Mouse (Mus musculus): ENCODE measurements around the gene 4933425L06Rik. TPM values are rescaled to one million over a fixed set of nuclear protein-coding genes. Genes with fewer than 3 reads are reported as not detected.
A peak's percentile ranks its signal among the peaks of the same experiment; 100 is the strongest.

The 4933425L06Rik gene
- polyA plus RNA-seq, 1 experiment: not detected

DNA sequence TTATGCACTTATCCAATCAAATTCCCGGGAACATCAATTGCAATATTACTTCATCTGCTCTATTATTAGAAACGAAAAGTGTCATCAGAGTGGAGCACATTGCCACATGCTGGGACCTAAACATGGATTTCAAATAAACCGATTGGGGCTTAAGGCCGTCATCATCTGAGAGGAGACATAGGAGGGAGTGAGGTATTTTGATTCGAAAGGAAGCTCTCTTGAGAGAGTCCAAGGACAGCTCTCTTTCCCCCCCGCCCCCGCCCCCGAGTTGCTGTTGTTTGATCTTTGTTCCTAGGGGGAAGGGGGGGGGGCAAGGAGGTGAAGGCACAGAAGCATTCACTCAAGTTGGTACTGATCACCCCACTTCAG is 27.0 kb upstream of the 4933425L06Rik start:
- Histone ChIP-seq H3K27me3 (ENCODE audit: control insufficient read depth) (peaks cover 55% of the 10 kb centered on the region), H3K4me3 (replicated peaks) (peak overlapping the region; percentile 25)
- TF ChIP-seq TAL1 (IDR thresholded peaks at IDR 0.05; ENCODE audit: low read length) (no peak), GATA1 (IDR thresholded peaks at IDR 0.05; ENCODE audit: low read length) (no peak)

GRCm38 (mm10) chr13:105055374-105055773 is 26.5 kb upstream of the 4933425L06Rik start:
- no peaks in the 10 kb centered on the region for H3K36me3 ChIP-seq (ENCODE audit: control insufficient read depth)
- no peak overlapping the region for H3K4me3 ChIP-seq (replicated peaks)
- no peaks in the 10 kb centered on the region for H3K4me1 ChIP-seq (ENCODE audit: control insufficient read depth)
- TF ChIP-seq GATA1 (IDR thresholded peaks at IDR 0.05; ENCODE audit: low read length): no peak
- TF ChIP-seq TAL1 (IDR thresholded peaks at IDR 0.05; ENCODE audit: low read length): no peak
- H3K27me3 ChIP-seq (ENCODE audit: control insufficient read depth): peaks cover 54% of the 10 kb centered on the region
- H3K9me3 ChIP-seq (ENCODE audit: control insufficient read depth, low read length): no peaks in the 10 kb centered on the region

More for the DNA sequence above, 27.0 kb upstream of the 4933425L06Rik start:
- Histone ChIP-seq H3K36me3 (ENCODE audit: control insufficient read depth) (no peaks in the 10 kb centered on the region), H3K4me1 (ENCODE audit: control insufficient read depth) (no peaks in the 10 kb centered on the region), H3K9me3 (ENCODE audit: control insufficient read depth, low read length) (no peaks in the 10 kb centered on the region)

DNA sequence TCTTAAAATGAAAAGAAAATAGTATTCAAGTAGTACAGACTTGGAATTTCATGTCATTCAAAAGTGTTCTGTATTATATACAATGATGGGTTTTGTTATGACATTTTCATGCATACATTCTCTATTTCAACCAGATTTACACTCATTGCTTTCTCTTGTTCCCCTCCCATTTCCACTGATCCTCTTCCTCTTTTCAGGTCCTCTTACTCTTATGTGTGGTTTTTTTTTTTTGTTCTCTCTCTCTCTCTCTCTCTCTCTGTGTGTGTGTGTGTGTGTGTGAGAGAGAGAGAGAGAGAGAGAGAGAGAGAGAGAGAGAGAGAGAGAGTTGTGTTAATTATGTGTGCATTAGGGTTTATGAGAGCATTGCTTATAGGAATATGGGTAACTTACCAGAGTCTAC is 15.8 kb upstream of the 4933425L06Rik start:
- Histone ChIP-seq H3K4me1 (ENCODE audit: control insufficient read depth) (no peaks in the 10 kb centered on the region), H3K9me3 (ENCODE audit: control insufficient read depth, low read length) (no peaks in the 10 kb centered on the region), H3K4me3 (replicated peaks) (no peak overlapping the region), H3K36me3 (ENCODE audit: control insufficient read depth) (no peaks in the 10 kb centered on the region), H3K27me3 (ENCODE audit: control insufficient read depth) (no peaks in the 10 kb centered on the region)
- TF ChIP-seq TAL1 (IDR thresholded peaks at IDR 0.05; ENCODE audit: low read length) (no peak), GATA1 (IDR thresholded peaks at IDR 0.05; ENCODE audit: low read length) (no peak)

DNA sequence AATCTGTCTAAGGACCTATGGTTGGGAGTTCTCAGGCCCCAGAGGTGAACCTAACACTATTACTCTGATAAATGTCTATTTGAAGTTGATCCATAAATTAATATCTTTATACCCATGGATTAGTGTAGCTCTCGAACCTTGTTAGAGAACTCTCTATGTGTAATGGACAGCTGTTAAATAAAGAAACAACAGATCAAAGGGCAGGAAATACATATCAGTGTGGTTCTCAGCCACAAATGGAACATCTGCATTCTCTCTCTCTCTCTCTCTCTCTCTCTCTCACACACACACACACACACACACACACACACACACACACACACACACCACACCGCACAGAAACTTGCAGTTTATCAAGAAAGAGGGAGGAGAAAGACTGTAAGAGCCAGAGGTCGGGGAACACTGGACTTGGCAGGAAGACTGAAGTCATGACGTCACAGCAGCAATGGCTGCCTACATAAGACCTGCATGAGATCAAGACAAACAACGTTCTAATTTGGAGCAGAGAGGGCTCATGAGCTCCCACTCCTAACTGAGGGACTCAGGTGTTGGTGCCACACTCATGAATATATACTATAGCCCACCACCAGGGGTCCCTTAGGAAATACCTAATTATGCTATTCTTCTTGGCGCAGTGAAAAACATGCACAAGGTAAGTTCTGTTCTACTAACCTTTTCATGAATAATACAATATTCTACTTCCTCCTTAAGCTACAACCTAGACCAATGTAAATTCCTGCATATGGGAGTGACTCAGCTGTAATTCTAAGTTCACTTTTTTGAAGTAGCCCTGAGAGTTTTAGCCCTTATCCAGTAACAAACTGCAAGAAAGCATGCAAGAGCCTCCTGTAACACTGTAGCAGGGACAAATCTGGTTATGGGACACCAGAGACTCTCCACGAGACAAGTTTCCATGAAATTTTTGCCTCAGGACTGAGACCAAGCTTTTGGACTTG is 14.8 kb upstream of the 4933425L06Rik start:
- no peaks in the 10 kb centered on the region for H3K27me3 ChIP-seq (ENCODE audit: control insufficient read depth)
- H3K36me3 ChIP-seq (ENCODE audit: control insufficient read depth): no peaks in the 10 kb centered on the region
- TF ChIP-seq TAL1 (IDR thresholded peaks at IDR 0.05; ENCODE audit: low read length): no peak
- no peaks in the 10 kb centered on the region for H3K9me3 ChIP-seq (ENCODE audit: control insufficient read depth, low read length)
- H3K4me3 ChIP-seq (replicated peaks): no peak overlapping the region
- H3K4me1 ChIP-seq (ENCODE audit: control insufficient read depth): no peaks in the 10 kb centered on the region

- Histone ChIP-seq H3K36me3 (ENCODE audit: control insufficient read depth) (no peaks in the 10 kb centered on the region), H3K4me1 (ENCODE audit: control insufficient read depth) (no peaks in the 10 kb centered on the region), H3K9me3 (ENCODE audit: control insufficient read depth, low read length) (no peaks in the 10 kb centered on the region), H3K4me3 (replicated peaks) (no peak overlapping the region), H3K27me3 (ENCODE audit: control insufficient read depth) (no peaks in the 10 kb centered on the region)
- no peak for TF ChIP-seq TAL1 (IDR thresholded peaks at IDR 0.05; ENCODE audit: low read length)
- TF ChIP-seq GATA1 (IDR thresholded peaks at IDR 0.05; ENCODE audit: low read length): no peak
These were observed 7.4 kb downstream of the 4933425L06Rik start for GRCm38 (mm10) chr13:105089276-105089675.

DNA sequence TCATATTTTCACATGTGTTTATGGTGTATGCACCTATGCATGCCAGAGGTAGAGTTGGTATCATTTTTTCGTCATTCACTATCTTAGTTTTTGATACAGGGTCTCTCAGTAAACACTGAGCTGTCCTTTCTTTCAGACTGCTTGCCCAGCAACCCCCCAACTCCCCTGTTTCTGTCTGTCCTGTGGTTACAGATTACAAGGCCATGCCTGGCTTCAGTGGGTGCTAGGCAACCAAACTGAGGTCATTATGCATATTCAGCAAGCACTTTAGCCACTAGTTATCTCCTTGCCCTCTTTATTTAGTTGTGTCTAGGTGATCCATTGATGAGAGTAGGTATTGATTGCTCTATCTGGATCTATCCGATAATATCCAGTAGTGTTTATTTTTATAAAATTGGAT is 14.4 kb downstream of the 4933425L06Rik start:
- Histone ChIP-seq H3K4me1 (ENCODE audit: control insufficient read depth) (no peaks in the 10 kb centered on the region), H3K9me3 (ENCODE audit: control insufficient read depth, low read length) (no peaks in the 10 kb centered on the region), H3K36me3 (ENCODE audit: control insufficient read depth) (no peaks in the 10 kb centered on the region), H3K27me3 (ENCODE audit: control insufficient read depth) (no peaks in the 10 kb centered on the region), H3K4me3 (replicated peaks) (no peak overlapping the region)
- TF ChIP-seq GATA1 (IDR thresholded peaks at IDR 0.05; ENCODE audit: low read length) (no peak), TAL1 (IDR thresholded peaks at IDR 0.05; ENCODE audit: low read length) (no peak)

GRCm38 (mm10) chr13:105100705-105101104 is 18.8 kb downstream of the 4933425L06Rik start:
- Histone ChIP-seq H3K27me3 (ENCODE audit: control insufficient read depth) (no peaks in the 10 kb centered on the region), H3K4me3 (replicated peaks) (no peak overlapping the region), H3K4me1 (ENCODE audit: control insufficient read depth) (no peaks in the 10 kb centered on the region; the same call in 1 of the 2 replicates), H3K9me3 (ENCODE audit: control insufficient read depth, low read length) (no peaks in the 10 kb centered on the region), H3K36me3 (ENCODE audit: control insufficient read depth) (no peaks in the 10 kb centered on the region)
- TF ChIP-seq TAL1 (IDR thresholded peaks at IDR 0.05; ENCODE audit: low read length) (no peak), GATA1 (IDR thresholded peaks at IDR 0.05; ENCODE audit: low read length) (no peak)

DNA sequence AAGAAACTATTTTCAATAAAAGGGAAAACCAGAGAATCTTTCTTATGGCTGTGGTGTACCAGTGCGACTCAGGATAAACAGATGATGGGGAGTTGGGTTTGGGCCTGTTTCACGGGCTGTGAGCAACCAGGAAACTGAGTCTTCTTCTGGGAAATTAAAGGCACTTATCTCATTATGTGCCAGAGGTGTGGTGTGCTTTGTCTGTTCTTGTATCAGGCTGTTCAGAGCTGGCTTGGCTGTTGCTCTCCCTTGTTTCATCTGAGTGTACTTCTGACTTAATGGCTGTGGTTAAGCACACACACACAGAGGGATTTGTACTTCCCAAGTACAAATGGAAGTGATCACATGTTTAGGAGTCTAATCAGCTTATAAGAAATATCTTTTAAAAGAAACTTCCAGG is 22.5 kb downstream of the 4933425L06Rik start:
- Histone ChIP-seq H3K4me1 (ENCODE audit: control insufficient read depth) (no peaks in the 10 kb centered on the region; the same call in 1 of the 2 replicates), H3K4me3 (replicated peaks) (no peak overlapping the region), H3K36me3 (ENCODE audit: control insufficient read depth) (no peaks in the 10 kb centered on the region), H3K9me3 (ENCODE audit: control insufficient read depth, low read length) (no peaks in the 10 kb centered on the region), H3K27me3 (ENCODE audit: control insufficient read depth) (no peaks in the 10 kb centered on the region)
- no peak for TF ChIP-seq GATA1 (IDR thresholded peaks at IDR 0.05; ENCODE audit: low read length)
- TF ChIP-seq TAL1 (IDR thresholded peaks at IDR 0.05; ENCODE audit: low read length): no peak

DNA sequence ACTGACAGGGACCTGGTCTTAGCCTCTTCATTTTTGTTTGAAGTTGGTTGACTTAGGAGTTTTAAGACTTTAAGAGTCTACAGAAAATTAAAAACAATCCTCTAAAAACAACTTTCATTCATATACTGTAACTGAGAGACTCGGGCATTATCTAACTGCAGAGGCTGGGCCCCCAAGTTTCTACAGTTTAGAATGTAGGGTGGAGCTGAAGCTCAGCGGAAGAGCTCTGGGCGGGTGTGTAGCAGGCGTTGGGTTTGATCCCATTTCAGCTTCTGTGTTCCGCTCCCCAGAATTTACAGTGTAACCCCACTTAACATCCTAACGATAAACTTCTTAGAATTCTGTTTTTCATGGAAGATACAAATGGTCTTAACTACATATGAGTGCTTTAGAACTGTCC is 29.7 kb downstream of the 4933425L06Rik start:
- Histone ChIP-seq H3K9me3 (ENCODE audit: control insufficient read depth, low read length) (no peaks in the 10 kb centered on the region), H3K27me3 (ENCODE audit: control insufficient read depth) (no peaks in the 10 kb centered on the region), H3K4me3 (replicated peaks) (no peak overlapping the region), H3K36me3 (ENCODE audit: control insufficient read depth) (no peaks in the 10 kb centered on the region), H3K4me1 (ENCODE audit: control insufficient read depth) (peaks cover 8% of the 10 kb centered on the region)
- TF ChIP-seq TAL1 (IDR thresholded peaks at IDR 0.05; ENCODE audit: low read length) (no peak), GATA1 (IDR thresholded peaks at IDR 0.05; ENCODE audit: low read length) (no peak)

Measured in erythroblast, embryonic 14.5 days (primary cell).